Comparison of ENCODE assay signal across 9 mouse cellular contexts in the genomic region with DNA sequence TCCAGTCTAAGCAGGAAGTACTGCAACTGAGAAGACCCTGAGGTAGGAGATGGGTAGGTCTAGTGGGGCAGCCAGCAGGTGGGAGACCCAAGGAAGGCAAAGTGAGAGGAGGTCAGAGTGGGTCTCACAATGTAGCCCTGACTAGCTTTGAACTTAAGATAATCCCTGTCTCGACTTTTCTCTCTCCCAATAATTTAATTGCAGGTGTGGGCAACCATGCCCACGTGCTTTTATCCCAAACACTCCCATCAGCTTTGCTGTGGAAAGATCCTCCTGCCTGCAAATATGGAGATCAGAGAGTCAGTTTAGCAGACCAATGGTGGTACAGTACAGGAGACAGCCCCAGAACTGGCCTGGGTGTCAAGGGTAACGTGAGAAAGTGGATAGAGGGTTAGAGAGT. TPM values are rescaled to one million over a fixed set of nuclear protein-coding genes. Genes with fewer than 3 reads are reported as not detected.
DNase-seq lines count a peak whose midpoint lies in the region; ATAC-seq lines count a peak whose summit lies in the region.
"Had no signal": no experiment of that assay in that cellular context is flagged by ENCODE, and none has a peak within 500 bp of the region (broad histone marks: within the 10 kb centered on the region; RNA-seq: fewer than 3 reads in every experiment).

No protein-coding gene starts in this region.

- H3K4me2 ChIP-seq in forebrain, embryonic 12.5 days, result no peak overlapping the region
- no peak overlapping the region for H3K4me2 ChIP-seq in forebrain, embryonic 11.5 days (ENCODE audit: low read depth, low read length, severe bottlenecking)
- peak overlapping the region; percentile 89; the same call in 1 of the 2 replicates for H3K4me2 ChIP-seq in limb, embryonic 12.5 days
- 0 out of 2 replicates have a peak overlapping the region, but pooled peaks have one; percentile 82 for H3K4me2 ChIP-seq in embryonic facial prominence, embryonic 14.5 days (ENCODE audit: low read depth, low read length)
- peak overlapping the region; percentile 88 for H3K4me2 ChIP-seq in midbrain, embryonic 14.5 days (ENCODE audit: low read length)

- H3K4me3 ChIP-seq in forebrain, embryonic 12.5 days (replicated peaks), result no peak overlapping the region
- no peak overlapping the region for H3K4me3 ChIP-seq in forebrain, embryonic 11.5 days (ENCODE audit: low read depth, low read length)
- H3K4me3 ChIP-seq in limb, embryonic 12.5 days (replicated peaks), result no peak overlapping the region
- no peak overlapping the region for H3K4me3 ChIP-seq in limb, embryonic 10.5 days
- H3K4me3 ChIP-seq in embryonic facial prominence, embryonic 14.5 days (ENCODE audit: low read depth, low read length), result 0 out of 2 replicates have a peak overlapping the region, but pooled peaks have one; percentile 88
- H3K4me3 ChIP-seq in midbrain, embryonic 14.5 days (replicated peaks; ENCODE audit: low read depth, low read length), result no peak overlapping the region

- ATAC-seq in forebrain, embryonic 12.5 days (ENCODE audit: low FRiP score), result no peak
- ATAC-seq in forebrain, embryonic 11.5 days (replicated peaks; ENCODE audit: low FRiP score), result no peak
- no peak for ATAC-seq in limb, embryonic 12.5 days (ENCODE audit: insufficient number of reproducible peaks, insufficient read depth, low FRiP score, low TSS enrichment, low read depth)
- ATAC-seq in embryonic facial prominence, embryonic 14.5 days (ENCODE audit: low read depth), result no peak
- ATAC-seq in midbrain, embryonic 14.5 days (ENCODE audit: low FRiP score, low TSS enrichment), result no peak
- no peak for ATAC-seq in CD4-positive, CD25-positive, alpha-beta regulatory T cell, adult 4 months

- peaks cover 23% of the 10 kb centered on the region for H3K4me1 ChIP-seq in forebrain, embryonic 12.5 days
- H3K4me1 ChIP-seq in forebrain, embryonic 11.5 days (replicated peaks; ENCODE audit: control insufficient read depth, insufficient read depth, low read length), result peaks cover 9% of the 10 kb centered on the region
- H3K4me1 ChIP-seq in limb, embryonic 12.5 days (replicated peaks), result peaks cover 17% of the 10 kb centered on the region
- peaks cover 26% of the 10 kb centered on the region for H3K4me1 ChIP-seq in limb, embryonic 10.5 days
- peaks cover 13% of the 10 kb centered on the region; the same call in 1 of the 2 replicates for H3K4me1 ChIP-seq in embryonic facial prominence, embryonic 14.5 days (ENCODE audit: control insufficient read depth, insufficient read depth, low read length)
- peaks cover 10% of the 10 kb centered on the region for H3K4me1 ChIP-seq in midbrain, embryonic 14.5 days (ENCODE audit: control insufficient read depth, insufficient read depth, low read length)

- 0 out of 2 replicates have a peak, but pooled peaks cover 3% of the 10 kb centered on the region for H3K27me3 ChIP-seq in forebrain, embryonic 12.5 days
- H3K27me3 ChIP-seq in forebrain, embryonic 11.5 days (ENCODE audit: control insufficient read depth, insufficient read depth, low read length), result no peaks in the 10 kb centered on the region
- H3K27me3 ChIP-seq in limb, embryonic 12.5 days, result no peaks in the 10 kb centered on the region
- no peaks in the 10 kb centered on the region for H3K27me3 ChIP-seq in limb, embryonic 10.5 days (ENCODE audit: low read depth, poor library complexity, severe bottlenecking)
- H3K27me3 ChIP-seq in embryonic facial prominence, embryonic 14.5 days (replicated peaks; ENCODE audit: control insufficient read depth, insufficient read depth, low read length), result no peaks in the 10 kb centered on the region
- no peaks in the 10 kb centered on the region for H3K27me3 ChIP-seq in midbrain, embryonic 14.5 days (ENCODE audit: control insufficient read depth, insufficient read depth, low read length)

- H3K9me3 ChIP-seq in forebrain, embryonic 12.5 days, result no peaks in the 10 kb centered on the region
- no peaks in the 10 kb centered on the region for H3K9me3 ChIP-seq in forebrain, embryonic 11.5 days (ENCODE audit: control insufficient read depth, low read length)
- no peaks in the 10 kb centered on the region for H3K9me3 ChIP-seq in limb, embryonic 12.5 days
- H3K9me3 ChIP-seq in limb, embryonic 10.5 days (replicated peaks), result no peaks in the 10 kb centered on the region
- no peaks in the 10 kb centered on the region for H3K9me3 ChIP-seq in embryonic facial prominence, embryonic 14.5 days (ENCODE audit: control insufficient read depth, low read length)
- H3K9me3 ChIP-seq in midbrain, embryonic 14.5 days (ENCODE audit: control insufficient read depth, low read length), result no peaks in the 10 kb centered on the region

- H3K27ac ChIP-seq in forebrain, embryonic 12.5 days, result no peak overlapping the region
- no peak overlapping the region for H3K27ac ChIP-seq in forebrain, embryonic 11.5 days (ENCODE audit: low read depth, low read length)
- H3K27ac ChIP-seq in limb, embryonic 12.5 days, result no peak overlapping the region
- H3K27ac ChIP-seq in limb, embryonic 10.5 days, result no peak overlapping the region
- H3K27ac ChIP-seq in embryonic facial prominence, embryonic 14.5 days (replicated peaks; ENCODE audit: low read depth, low read length), result no peak overlapping the region
- H3K27ac ChIP-seq in midbrain, embryonic 14.5 days (replicated peaks; ENCODE audit: low read depth, low read length), result no peak overlapping the region

- H3K36me3 ChIP-seq in forebrain, embryonic 12.5 days (replicated peaks), result peaks cover 31% of the 10 kb centered on the region
- H3K36me3 ChIP-seq in forebrain, embryonic 11.5 days (ENCODE audit: control insufficient read depth, insufficient read depth, low read length), result no peaks in the 10 kb centered on the region
- peaks cover 46% of the 10 kb centered on the region for H3K36me3 ChIP-seq in limb, embryonic 12.5 days
- peaks cover 43% of the 10 kb centered on the region for H3K36me3 ChIP-seq in limb, embryonic 10.5 days
- peaks cover 46% of the 10 kb centered on the region for H3K36me3 ChIP-seq in embryonic facial prominence, embryonic 14.5 days (ENCODE audit: control insufficient read depth, insufficient read depth, low read length)
- H3K36me3 ChIP-seq in midbrain, embryonic 14.5 days (ENCODE audit: control insufficient read depth, insufficient read depth, low read length), result peaks cover 63% of the 10 kb centered on the region

- peak overlapping the region; percentile 78; the same call in 1 of the 2 replicates for H3K9ac ChIP-seq in forebrain, embryonic 12.5 days
- H3K9ac ChIP-seq in forebrain, embryonic 11.5 days (ENCODE audit: low read length), result no peak overlapping the region
- no peak overlapping the region for H3K9ac ChIP-seq in limb, embryonic 12.5 days (replicated peaks)
- no peak overlapping the region for H3K9ac ChIP-seq in embryonic facial prominence, embryonic 14.5 days (ENCODE audit: low read depth, low read length)
- H3K9ac ChIP-seq in midbrain, embryonic 14.5 days (replicated peaks; ENCODE audit: low read length), result peak overlapping the region; percentile 74; the same call in 1 of the 2 replicates

- DNase-seq in forebrain, embryonic 11.5 days (ENCODE audit: low spot score), result no peak
- DNase-seq in limb, embryonic 10.5 days (ENCODE audit: low spot score), result no peak
- DNase-seq in embryonic facial prominence, embryonic 14.5 days (ENCODE audit: low spot score), result no peak
- DNase-seq in midbrain, embryonic 14.5 days, result no peak
- DNase-seq in left cerebral cortex, adult 9 months (ENCODE audit: low spot score in 2 of 2), result no peak
- DNase-seq: B cell, adult 2 months had no signal

- WGBS in forebrain, embryonic 12.5 days, result 77% methylated on average over 3 of the region's 3 CpGs
- WGBS in forebrain, embryonic 11.5 days, result 71% methylated on average over 3 of the region's 3 CpGs
- 78% methylated on average over 3 of the region's 3 CpGs for WGBS in limb, embryonic 12.5 days
- WGBS in limb, embryonic 10.5 days, result 79% methylated on average over 3 of the region's 3 CpGs
- 59% methylated on average over 3 of the region's 3 CpGs for WGBS in embryonic facial prominence, embryonic 14.5 days
- 66% methylated on average over 3 of the region's 3 CpGs for WGBS in midbrain, embryonic 14.5 days

RNA-seq across cellular contexts. Expression of a gene that starts 1.6 kb away (rescaled TPM):
- 23.0 and 23.5 TPM in 2 replicates for polyA plus RNA-seq in forebrain, embryonic 12.5 days (2016; fragmentation: Nextera tagmentation; extraction: Ambion mirVana)
- 14.4 and 15.3 TPM in 2 replicates for polyA plus RNA-seq in forebrain, embryonic 11.5 days (2014; fragmentation: Nextera tagmentation; extraction: Ambion mirVana)
- 24.6 and 26.7 TPM in 2 replicates for polyA plus RNA-seq in limb, embryonic 12.5 days (2016; fragmentation: Nextera tagmentation; extraction: Ambion mirVana)
- polyA plus RNA-seq in limb, embryonic 10.5 days (2016; fragmentation: Nextera tagmentation; extraction: Ambion mirVana), result 22.9 and 25.3 TPM in 2 replicates
- 21.0 and 25.9 TPM in 2 replicates for polyA plus RNA-seq in embryonic facial prominence, embryonic 14.5 days (2014; fragmentation: Nextera tagmentation; extraction: Ambion mirVana)
- 30.1 and 41.7 TPM in 2 replicates for polyA plus RNA-seq in midbrain, embryonic 14.5 days (2014; fragmentation: Nextera tagmentation; extraction: Ambion mirVana)
- 100 to 1,000 TPM in 1 of 2 experiments, 10 to 100 TPM in 1; 71.0 to 112 TPM for polyA plus RNA-seq in CD4-positive, CD25-positive, alpha-beta regulatory T cell, adult 4 months (2017; shearing (Covaris generic))

RNA-seq across cellular contexts. Expression of a gene that starts 34.6 kb away (rescaled TPM):
- 248 and 258 TPM in 2 replicates for polyA plus RNA-seq in forebrain, embryonic 12.5 days (2016; fragmentation: Nextera tagmentation; extraction: Ambion mirVana)
- 109 and 115 TPM in 2 replicates for polyA plus RNA-seq in forebrain, embryonic 11.5 days (2014; fragmentation: Nextera tagmentation; extraction: Ambion mirVana)
- polyA plus RNA-seq in limb, embryonic 12.5 days (2016; fragmentation: Nextera tagmentation; extraction: Ambion mirVana), result 93.5 and 97.8 TPM in 2 replicates
- polyA plus RNA-seq in limb, embryonic 10.5 days (2016; fragmentation: Nextera tagmentation; extraction: Ambion mirVana), result 31.1 and 50.4 TPM in 2 replicates
- 83.4 and 95.9 TPM in 2 replicates for polyA plus RNA-seq in embryonic facial prominence, embryonic 14.5 days (2014; fragmentation: Nextera tagmentation; extraction: Ambion mirVana)
- 525 and 630 TPM in 2 replicates for polyA plus RNA-seq in midbrain, embryonic 14.5 days (2014; fragmentation: Nextera tagmentation; extraction: Ambion mirVana)
- under 1 TPM in 1 of 2 experiments, not detected in 1; 0.32 TPM for polyA plus RNA-seq in CD4-positive, CD25-positive, alpha-beta regulatory T cell, adult 4 months (2017; shearing (Covaris generic))

RNA-seq across cellular contexts. Expression of a gene that starts 58.4 kb away (rescaled TPM):
- polyA plus RNA-seq in forebrain, embryonic 12.5 days (2016; fragmentation: Nextera tagmentation; extraction: Ambion mirVana), result 200 and 211 TPM in 2 replicates
- polyA plus RNA-seq in forebrain, embryonic 11.5 days (2014; fragmentation: Nextera tagmentation; extraction: Ambion mirVana), result 248 and 259 TPM in 2 replicates
- 207 and 208 TPM in 2 replicates for polyA plus RNA-seq in limb, embryonic 12.5 days (2016; fragmentation: Nextera tagmentation; extraction: Ambion mirVana)
- 281 and 283 TPM in 2 replicates for polyA plus RNA-seq in limb, embryonic 10.5 days (2016; fragmentation: Nextera tagmentation; extraction: Ambion mirVana)
- 94.6 and 117 TPM in 2 replicates for polyA plus RNA-seq in embryonic facial prominence, embryonic 14.5 days (2014; fragmentation: Nextera tagmentation; extraction: Ambion mirVana)
- polyA plus RNA-seq in midbrain, embryonic 14.5 days (2014; fragmentation: Nextera tagmentation; extraction: Ambion mirVana), result 22.2 and 39.0 TPM in 2 replicates
- 10 to 100 TPM; 19.8 to 34.7 TPM for polyA plus RNA-seq in CD4-positive, CD25-positive, alpha-beta regulatory T cell, adult 4 months (2017; shearing (Covaris generic))

Comparison
In these comparisons a context has a peak if more than half of its experiments do, and no peak if none do; other contexts are left out.
1. H3K9ac ChIP-seq: peak in forebrain, embryonic 12.5 days (single experiment) and midbrain, embryonic 14.5 days (single experiment); none in forebrain, embryonic 11.5 days (single experiment), limb, embryonic 12.5 days (single experiment) and embryonic facial prominence, embryonic 14.5 days (single experiment).
2. H3K4me2 ChIP-seq: peak in limb, embryonic 12.5 days (single experiment), embryonic facial prominence, embryonic 14.5 days (single experiment) and midbrain, embryonic 14.5 days (single experiment); none in forebrain, embryonic 12.5 days (single experiment) and forebrain, embryonic 11.5 days (single experiment).
3. RNA of a gene that starts 34.6 kb away (polyA plus RNA-seq): 525 to 630 TPM in midbrain, embryonic 14.5 days, 248 to 258 TPM in forebrain, embryonic 12.5 days, 109 to 115 TPM in forebrain, embryonic 11.5 days, 93.5 to 97.8 TPM in limb, embryonic 12.5 days, 83.4 to 95.9 TPM in embryonic facial prominence, embryonic 14.5 days and 31.1 to 50.4 TPM in limb, embryonic 10.5 days; 0.32 TPM in CD4-positive, CD25-positive, alpha-beta regulatory T cell, adult 4 months; every median in the first group is over 10 times any median in the second.